Mouse (Mus musculus) limb, embryonic 15.5 days (tissue): Measurements from ENCODE around the gene Igfbp4. TPM values are rescaled to one million over a fixed set of nuclear protein-coding genes. Genes with fewer than 3 reads are reported as not detected.
A peak's percentile ranks its signal among the peaks of the same experiment; 100 is the strongest.

Experiments
- ATAC-seq: fragments of 200-750 bp; cut with Nextera tagmentation; 2 replicates; pipeline ENCODE4 v1.8.0; 2017; ENCODE audit warnings: low read depth, moderate TSS enrichment; ENCODE audit not compliant: insufficient number of reproducible peaks, low FRiP score, low TSS enrichment
- H3K27ac ChIP-seq: fragments of 300-500 bp; sonication (generic); 2 replicates; pipeline ENCODE4 v1.5.1; 2015; ENCODE audit warnings: moderate library complexity, mild to moderate bottlenecking, inconsistent platforms
- H3K27me3 ChIP-seq: fragments of 300-500 bp; sonication (generic); 2 replicates; pipeline ENCODE4 v1.6.1; 2015; ENCODE audit warnings: inconsistent platforms
- H3K36me3 ChIP-seq: fragments of 300-500 bp; sonication (generic); 2 replicates; pipeline ENCODE4 v1.6.1; 2015; ENCODE audit warnings: inconsistent platforms
- H3K4me1 ChIP-seq: fragments of 300-500 bp; sonication (generic); 2 replicates; pipeline ENCODE4 v1.6.1; 2015; ENCODE audit warnings: inconsistent platforms
- H3K4me2 ChIP-seq: fragments of 300-500 bp; sonication (generic); 2 replicates; pipeline ENCODE4 v1.6.1; 2015; ENCODE audit warnings: mild to moderate bottlenecking, inconsistent platforms
- H3K4me3 ChIP-seq: fragments of 300-500 bp; sonication (generic); 2 replicates; pipeline ENCODE4 v1.5.1; 2015; ENCODE audit warnings: mild to moderate bottlenecking, inconsistent platforms
- H3K9ac ChIP-seq: fragments of 300-500 bp; sonication (generic); 2 replicates; pipeline ENCODE4 v1.6.1; 2015; ENCODE audit warnings: inconsistent platforms
- H3K9me3 ChIP-seq: fragments of 300-500 bp; sonication (generic); 2 replicates; pipeline ENCODE4 v1.6.1; 2016; ENCODE audit warnings: inconsistent platforms
- WGBS: fragments of 180-500 bp; shearing (Covaris S2); methylation state at CpG from one replicate; pipeline ENCODE4 v1.1.7; 2015; 5-methylcytosine and 5-hydroxymethylcytosine counted together
- polyA plus RNA-seq: library from polyadenylated mRNA; unstranded; fragments of >200 nt; fragmentation: Nextera tagmentation; extraction: Ambion mirVana; gene quantifications from 2 replicates; pipeline ENCODE4 v1.2.1, GENCODE M21; 2015

Gene Igfbp4
- polyA plus RNA-seq, 1 experiment from 2014 or later, result 1,296 TPM

GRCm38 (mm10) chr11:99101693-99102092 is 60.6 kb downstream of the Igfbp4 start:
- peaks cover 40% of the 10 kb centered on the region for H3K4me1 ChIP-seq
- no peaks in the 10 kb centered on the region for H3K9me3 ChIP-seq
- no peaks in the 10 kb centered on the region for H3K36me3 ChIP-seq
- H3K27me3 ChIP-seq, result no peaks in the 10 kb centered on the region
- H3K9ac ChIP-seq, result no peak overlapping the region
- H3K4me3 ChIP-seq, result no peak overlapping the region
- 61% methylated on average over 8 of the region's 8 CpGs for WGBS
- H3K4me2 ChIP-seq, result no peak overlapping the region
- no peak overlapping the region for H3K27ac ChIP-seq
- no peak for ATAC-seq

- Histone ChIP-seq H3K4me3 (no peak overlapping the region), H3K36me3 (no peaks in the 10 kb centered on the region), H3K27ac (0 out of 2 replicates have a peak overlapping the region, but pooled peaks have one; percentile 14), H3K4me1 (peaks cover 40% of the 10 kb centered on the region), H3K27me3 (no peaks in the 10 kb centered on the region), H3K9ac (no peak overlapping the region), H3K4me2 (no peak overlapping the region), H3K9me3 (no peaks in the 10 kb centered on the region)
- 75% methylated on average over 9 of the region's 9 CpGs for WGBS
- no peak for ATAC-seq
These were observed 61.7 kb downstream of the Igfbp4 start for GRCm38 (mm10) chr11:99102575-99103270.

Other genes starting within 250 kb of the Igfbp4 start
- gene Msl1, start 245.7 kb upstream of the Igfbp4 start, polyA plus RNA-seq, result 22.9 and 25.8 TPM in 2 replicates
- 30.0 and 32.5 TPM in 2 replicates for gene Casc3, start 236.3 kb upstream of the Igfbp4 start, polyA plus RNA-seq
- 11.1 TPM in 2 replicates for gene Rapgefl1, start 204.5 kb upstream of the Igfbp4 start, polyA plus RNA-seq
- gene Wipf2, start 177.6 kb upstream of the Igfbp4 start, polyA plus RNA-seq, result 4.1 and 4.2 TPM in 2 replicates
- gene Cdc6, start 133.4 kb upstream of the Igfbp4 start, polyA plus RNA-seq, result 23.2 and 24.1 TPM in 2 replicates
- gene Rara, start 113.4 kb upstream of the Igfbp4 start, polyA plus RNA-seq, result 43.9 and 51.7 TPM in 2 replicates
- gene Gjd3, start 58.2 kb upstream of the Igfbp4 start, polyA plus RNA-seq, result 0.49 and 0.86 TPM in 2 replicates
- gene Top2a, start 17.1 kb upstream of the Igfbp4 start, polyA plus RNA-seq, result 162 and 178 TPM in 2 replicates
- gene Tns4, start 48.1 kb downstream of the Igfbp4 start, polyA plus RNA-seq, result 1.9 and 2.1 TPM in 2 replicates
- gene Ccr7, start 113.8 kb downstream of the Igfbp4 start, polyA plus RNA-seq, result 0.38 and 0.48 TPM in 2 replicates
- gene Smarce1, start 189.8 kb downstream of the Igfbp4 start, polyA plus RNA-seq, result 224 and 241 TPM in 2 replicates
- 0.36 and 0.46 TPM in 2 replicates for gene Krt222, start 202.8 kb downstream of the Igfbp4 start, polyA plus RNA-seq
- gene Krt24, start 244.0 kb downstream of the Igfbp4 start, polyA plus RNA-seq, result 0.23 and 0.25 TPM in 2 replicates